Mouse (Mus musculus): Measurements from ENCODE around the gene Olfr685.

The Olfr685 gene

GRCm38 (mm10) chr7:105185912-105186311 is at the start of gene Olfr685:
Olfr685 (minus strand) TSS chr7:105186012.
- no peak for DNase-seq

- no peak for DNase-seq
Observed at GRCm38 (mm10) chr7:105229386-105229785, 43.6 kb upstream of the Olfr685 start.

DNA sequence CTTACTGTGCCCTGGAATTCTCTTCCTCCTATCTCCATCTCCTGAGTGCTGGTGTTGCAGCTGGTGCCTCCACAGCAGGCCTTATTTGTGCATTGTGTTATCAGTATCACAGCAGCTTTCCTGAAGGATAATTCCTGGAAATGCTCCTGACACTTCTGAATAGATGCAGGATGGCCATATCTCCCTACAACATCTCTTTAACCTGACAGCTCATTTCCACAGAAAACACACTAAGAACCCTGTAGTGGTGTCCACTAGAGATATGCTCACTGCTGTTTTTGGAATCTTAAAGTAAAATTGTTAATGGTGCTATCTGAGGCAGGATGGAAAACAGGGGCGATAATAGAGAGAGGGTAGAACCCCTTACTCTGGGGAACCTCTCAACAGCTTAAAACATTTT is 42.3 kb upstream of the Olfr685 start:
- DNase-seq = no peak

DNA sequence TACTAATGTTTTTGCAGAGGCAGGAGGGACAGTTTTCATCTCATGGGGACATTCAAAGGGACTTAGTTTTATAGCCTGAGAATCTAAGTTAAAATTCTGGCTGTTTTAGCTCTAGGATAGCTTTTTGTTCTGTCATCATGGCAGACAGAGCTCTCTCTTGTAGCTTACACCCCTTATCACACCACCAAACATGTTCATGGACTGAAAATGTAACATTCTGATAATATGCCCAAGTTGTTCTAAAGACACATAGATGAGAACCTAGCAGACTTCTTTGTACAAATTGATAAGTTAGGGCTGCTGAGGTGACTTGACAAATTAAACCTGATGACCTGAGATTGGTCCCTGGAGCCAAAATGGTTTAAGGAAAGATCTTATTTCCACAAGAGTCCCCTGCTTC is 40.9 kb upstream of the Olfr685 start:
- DNase-seq = no peak

DNA sequence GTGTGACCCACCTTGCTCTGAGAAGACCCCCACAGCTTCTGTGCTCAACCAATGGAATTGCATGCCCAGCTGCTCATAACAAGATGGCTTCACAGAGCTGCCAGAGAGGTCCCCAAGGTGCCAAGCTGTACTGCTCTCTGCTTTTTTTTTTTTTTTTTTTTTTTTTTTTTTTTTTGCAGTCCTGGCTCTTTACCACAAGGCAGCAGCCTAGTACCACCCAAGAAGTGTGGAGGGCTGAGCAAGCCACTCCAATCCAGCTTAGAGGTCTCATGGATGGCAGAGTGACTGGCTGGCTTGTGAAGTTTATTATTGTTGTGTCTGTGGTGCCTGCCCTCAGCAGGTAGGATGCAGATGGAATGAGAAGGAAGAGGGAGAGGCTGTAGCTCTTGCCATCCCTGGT is 40.3 kb upstream of the Olfr685 start:
- no peak for DNase-seq

DNA sequence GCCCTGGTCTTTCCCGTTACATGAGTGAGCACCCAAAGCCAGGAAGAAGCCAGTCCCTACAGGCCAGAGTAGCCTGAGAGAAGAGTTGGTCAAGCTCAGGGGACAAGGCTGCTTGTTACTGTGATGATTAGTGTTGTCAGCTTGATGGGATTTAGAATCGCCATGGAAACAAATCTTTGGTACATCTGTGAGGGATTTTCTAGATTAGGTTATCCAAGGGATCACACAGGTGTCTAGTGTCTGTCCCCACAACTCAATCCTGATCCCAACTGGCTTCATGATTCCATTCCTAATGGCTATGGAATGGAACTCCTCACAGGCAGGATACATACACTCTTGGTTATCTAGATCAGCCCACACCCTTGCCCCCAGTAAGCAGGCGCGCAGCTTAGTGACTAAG is 32.5 kb upstream of the Olfr685 start:
- DNase-seq = no peak

GRCm38 (mm10) chr7:105214761-105215160 is 28.9 kb upstream of the Olfr685 start:
- DNase-seq = no peak

GRCm38 (mm10) chr7:105207385-105207784 is 21.6 kb upstream of the Olfr685 start, which contains the start of gene Olfr686:
Olfr686 (minus strand) TSS chr7:105207485.
- DNase-seq = no peak

DNA sequence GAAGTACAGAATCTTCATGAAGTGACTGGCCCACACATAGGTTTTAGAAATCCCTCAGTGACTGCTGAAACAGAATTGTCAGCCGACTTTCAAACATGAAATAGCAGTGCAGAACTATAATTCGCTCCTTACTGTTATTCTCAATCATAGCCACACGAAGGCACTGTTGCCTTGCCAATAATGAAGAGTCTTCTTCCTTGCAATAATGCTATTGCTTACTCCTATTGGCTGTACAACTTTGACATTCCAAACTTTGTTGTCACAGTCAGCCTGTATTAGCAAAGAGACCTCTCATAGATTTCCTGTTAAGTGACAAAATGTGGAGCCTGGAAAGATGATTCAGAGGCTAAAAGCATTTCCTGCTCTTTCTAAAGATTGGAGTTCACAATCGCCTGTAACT is 15.0 kb downstream of the Olfr685 start:
- no peak for DNase-seq

DNA sequence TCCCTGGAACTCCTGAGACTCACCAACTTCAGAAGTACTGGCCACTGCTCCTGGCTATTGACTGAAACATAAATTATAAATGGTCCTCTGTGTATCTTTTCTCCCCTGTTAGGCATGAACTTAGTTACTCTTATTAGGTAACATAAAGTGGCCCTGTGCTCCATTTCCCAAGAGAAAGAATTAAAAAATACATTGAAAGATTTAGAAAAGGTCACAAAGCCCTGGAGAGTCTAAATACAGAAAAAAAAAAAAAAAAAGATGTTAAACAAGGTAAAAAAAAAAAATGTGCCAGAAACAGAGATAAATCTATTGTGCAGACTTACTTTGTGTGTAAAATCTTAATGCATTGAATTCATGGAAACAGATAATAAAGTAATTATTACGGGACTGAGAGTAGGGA is 22.3 kb downstream of the Olfr685 start, which contains the start of gene Olfr684:
Gene Olfr684, minus strand, starts transcription at position 101 of the 400 bp plus-strand sequence.
- DNase-seq = no peak

DNA sequence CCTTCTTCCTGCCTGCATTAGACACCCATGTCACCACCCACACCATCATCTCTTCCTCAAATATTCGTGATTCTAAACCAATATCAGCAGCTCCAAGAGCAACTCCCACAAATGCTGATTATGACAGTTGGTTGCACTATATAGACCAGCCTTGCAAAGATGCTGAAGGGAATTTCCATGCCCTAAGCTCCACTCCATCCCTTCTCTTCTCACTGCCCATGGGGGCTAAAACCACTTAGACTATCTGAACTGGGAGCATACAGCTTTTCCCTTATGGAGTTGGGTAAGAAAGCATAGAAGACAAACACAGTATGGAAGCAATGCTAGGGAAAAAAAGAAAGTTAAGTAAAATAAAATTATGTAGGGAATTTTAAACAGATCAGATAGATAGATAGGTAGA is 38.9 kb downstream of the Olfr685 start, which contains the start of gene Olfr683:
Gene Olfr683, minus strand, starts transcription at position 101 of the 400 bp plus-strand sequence.
- no peak for DNase-seq

DNA sequence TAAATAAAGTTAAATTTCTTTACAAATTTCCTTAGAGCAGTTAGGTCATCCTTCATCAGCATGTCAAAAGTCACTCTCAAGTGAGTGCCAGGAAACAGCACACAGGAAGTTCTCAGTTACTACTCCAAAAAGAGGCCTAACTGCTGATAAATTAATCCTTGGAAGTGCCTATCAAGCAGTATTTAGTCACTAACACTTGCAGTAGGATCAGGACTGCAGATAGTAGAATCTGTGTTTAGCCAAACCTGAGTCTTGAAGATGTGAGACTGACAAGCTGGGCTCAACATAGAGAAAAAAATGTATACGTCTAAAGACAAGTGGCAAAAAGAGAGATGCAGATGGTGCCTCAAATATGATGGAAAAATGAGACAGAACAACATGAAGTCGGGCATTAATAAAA is 44.5 kb downstream of the Olfr685 start:
- DNase-seq = no peak

Data from thymus, postnatal 4 days (tissue).